Mouse (Mus musculus): Measurements from ENCODE around the gene Tmem92. TPM values are rescaled to one million over a fixed set of nuclear protein-coding genes. Genes with fewer than 3 reads are reported as not detected.

Tmem92 gene
- total RNA-seq, 2 experiments from 2014 or later, result 0.30 TPM; not detected in 1

DNA sequence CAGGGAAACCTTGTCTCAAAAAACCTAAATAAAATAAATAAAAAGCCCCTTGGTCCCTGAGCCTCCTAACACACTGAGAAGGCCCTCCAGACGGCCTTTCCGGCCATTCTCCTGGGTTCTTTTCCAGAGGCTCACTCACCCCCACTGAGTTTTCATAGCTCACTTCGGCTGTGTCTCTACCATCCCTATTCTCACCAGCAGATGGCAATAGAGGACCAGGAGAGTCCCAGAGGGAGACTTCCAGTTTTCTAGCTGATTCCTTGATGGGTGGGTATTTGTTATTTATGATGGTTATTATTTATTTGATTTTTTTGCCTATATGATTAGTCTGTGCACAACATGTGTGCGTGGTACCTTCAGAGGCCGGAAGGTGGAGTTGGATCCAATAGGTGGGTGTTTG, 52.2 kb downstream of the Tmem92 start:
- DNase-seq, result peak; percentile 71

DNA sequence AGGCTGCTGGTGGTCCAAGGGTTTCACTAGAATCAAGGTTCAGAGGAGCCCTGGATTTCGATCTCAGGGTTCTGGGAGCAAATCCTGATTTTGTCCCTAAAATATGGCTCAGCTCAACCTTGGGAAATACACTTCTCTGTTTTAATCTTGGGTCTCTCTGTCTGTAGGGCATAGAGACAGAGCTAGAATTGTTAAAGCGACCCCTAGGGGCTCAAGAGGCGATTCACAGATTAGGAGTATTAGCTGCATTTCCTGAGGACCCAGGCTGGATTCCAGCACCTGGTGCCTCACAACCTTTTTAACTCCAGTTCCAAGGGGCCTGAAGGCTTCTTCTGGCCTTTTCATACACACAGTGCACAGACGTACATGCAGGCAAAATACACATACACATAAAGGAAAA, 52.9 kb downstream of the Tmem92 start:
- intact Hi-C loops (cut with DNase I), result no loop called here
- DNase-seq, result no peak

More for the DNA sequence above, 52.2 kb downstream of the Tmem92 start:
- intact Hi-C loops (cut with DNase I), result loop anchor here (2.0 to 5.0 kb wide), 2 partner anchors 207 to 241 kb away; partner anchors contain the start of gene Col1a1

DNA sequence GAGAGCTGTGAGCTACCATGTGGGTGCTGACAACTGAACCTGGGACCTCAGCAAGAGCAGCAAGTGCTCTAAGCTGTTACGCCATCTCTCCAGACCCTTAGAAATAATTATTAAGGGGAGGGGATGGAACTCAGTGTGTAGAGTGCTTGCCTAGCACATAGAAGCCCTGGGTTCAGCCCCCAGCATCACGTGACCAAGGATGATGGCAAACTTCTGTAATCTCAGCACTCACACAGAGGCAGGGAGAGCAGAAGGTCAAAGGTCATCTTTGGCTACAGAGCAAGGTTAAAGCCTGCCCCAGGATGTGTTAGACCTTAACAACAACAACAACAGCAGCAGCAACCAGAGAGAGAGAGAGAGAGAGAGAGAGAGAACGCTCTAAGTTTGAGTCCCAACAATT, 54.0 kb downstream of the Tmem92 start:
- no peak for DNase-seq
- intact Hi-C loops (cut with DNase I), result no loop called here

DNA sequence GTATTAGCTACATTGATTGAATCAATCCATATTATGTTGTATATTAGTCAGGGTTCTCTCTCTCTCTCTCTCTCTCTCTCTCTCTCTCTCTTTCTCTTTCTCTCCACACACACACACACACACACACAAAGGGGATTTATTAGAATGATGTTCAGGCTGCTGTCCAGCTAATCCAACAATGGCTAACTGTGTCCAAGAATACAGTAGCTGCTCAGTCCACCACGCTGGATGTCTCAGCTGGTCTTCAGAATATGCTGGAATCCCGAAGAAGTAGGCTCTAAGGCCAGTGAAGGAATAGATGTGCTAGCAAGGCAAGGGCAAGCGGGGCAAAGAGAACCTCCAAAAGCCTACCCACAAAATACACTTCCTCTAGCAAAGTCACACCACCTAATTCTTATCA, 55.2 kb downstream of the Tmem92 start:
- no peak for DNase-seq
- intact Hi-C loops (cut with DNase I), result no loop called here

Other genes starting within 250 kb of the Tmem92 start
- 10 to 100 TPM; 17.3 to 19.5 TPM for gene Rsad1, start 233.4 kb downstream of the Tmem92 start, total RNA-seq (2021)
- under 1 TPM in 1 of 2 experiments, not detected in 1; 0.22 TPM for gene Chad, start 217.7 kb downstream of the Tmem92 start, total RNA-seq (2021)
- gene Acsf2, start 180.8 kb downstream of the Tmem92 start, total RNA-seq (2021), result 10 to 100 TPM in 1 of 2 experiments, 1 to 10 TPM in 1; 9.1 to 10.3 TPM
- gene Lrrc59, start 152.9 kb downstream of the Tmem92 start, total RNA-seq (2021), result 100 to 1,000 TPM; 112 to 115 TPM
- 10 to 100 TPM; 52.5 to 52.6 TPM for gene Mrpl27, start 128.9 kb downstream of the Tmem92 start, total RNA-seq (2021)
- 1 to 10 TPM; 1.3 to 1.6 TPM for gene Eme1, start 128.7 kb downstream of the Tmem92 start, total RNA-seq (2021)
- gene Xylt2, start 105.2 kb downstream of the Tmem92 start, total RNA-seq (2021), result 10 to 100 TPM; 16.2 to 18.7 TPM
- not detected for gene Gm11541, start 78.2 kb downstream of the Tmem92 start, total RNA-seq (2021)
- not detected for gene Cdc34b, start 40.9 kb downstream of the Tmem92 start, total RNA-seq (2021)
- gene Col1a1, start 153.5 kb upstream of the Tmem92 start, total RNA-seq (2021), result 10 to 100 TPM; 62.8 to 70.4 TPM
- gene Hils1, start 184.9 kb upstream of the Tmem92 start, total RNA-seq (2021), result under 1 TPM in 1 of 2 experiments, not detected in 1; 0.46 TPM
- gene Sgca, start 193.6 kb upstream of the Tmem92 start, total RNA-seq (2021), result not detected
- 100 to 1,000 TPM; 273 to 276 TPM for gene Ppp1r9b, start 208.3 kb upstream of the Tmem92 start, total RNA-seq (2021)
- 100 to 1,000 TPM; 173 to 176 TPM for gene Samd14, start 227.2 kb upstream of the Tmem92 start, total RNA-seq (2021)

Measured in left cerebral cortex, postnatal 4 days (tissue).